Mouse (Mus musculus): ENCODE data around the gene Sim2. TPM values are rescaled to one million over a fixed set of nuclear protein-coding genes. Genes with fewer than 3 reads are reported as not detected.
A peak's percentile ranks its signal among the peaks of the same experiment; 100 is the strongest.

Gene Sim2
- total RNA-seq, 2 experiments from 2014 or later = not detected

- no peak for DNase-seq (ENCODE audit: low spot score in 2 of 2)
These were observed 9.7 kb downstream of the Sim2 start for GRCm38 (mm10) chr16:94094251-94095108.

GRCm38 (mm10) chr16:94095109-94095822 lies 10.5 kb downstream of the Sim2 start:
- no peak for DNase-seq (ENCODE audit: low spot score in 2 of 2)

- no peak for DNase-seq (ENCODE audit: low spot score in 2 of 2)
These were observed 11.7 kb downstream of the Sim2 start for GRCm38 (mm10) chr16:94096479-94096878.

- DNase-seq (ENCODE audit: low spot score in 2 of 2) = no peak
These were observed 13.2 kb downstream of the Sim2 start for GRCm38 (mm10) chr16:94097724-94098455.

- no peak for DNase-seq (ENCODE audit: low spot score in 2 of 2)
These were observed 28.4 kb downstream of the Sim2 start for GRCm38 (mm10) chr16:94113160-94113559.

- DNase-seq (ENCODE audit: low spot score in 2 of 2) = no peak
These were observed 30.0 kb downstream of the Sim2 start for GRCm38 (mm10) chr16:94114693-94115092.

- no peak for DNase-seq (ENCODE audit: low spot score in 2 of 2)
These were observed 32.6 kb downstream of the Sim2 start for GRCm38 (mm10) chr16:94117333-94117732.

GRCm38 (mm10) chr16:94118394-94118793 lies 33.7 kb downstream of the Sim2 start:
- DNase-seq (ENCODE audit: low spot score in 2 of 2) = no peak

- no peak for DNase-seq (ENCODE audit: low spot score in 2 of 2)
These were observed 37.6 kb downstream of the Sim2 start for GRCm38 (mm10) chr16:94122347-94122746.

- peak; percentile 32 to 39 for DNase-seq (ENCODE audit: low spot score in 2 of 2)
These were observed 38.5 kb downstream of the Sim2 start for GRCm38 (mm10) chr16:94123247-94123646.

- no peak for DNase-seq (ENCODE audit: low spot score in 2 of 2)
These were observed 40.6 kb downstream of the Sim2 start for GRCm38 (mm10) chr16:94125172-94125981.

- no peak for DNase-seq (ENCODE audit: low spot score in 2 of 2)
These were observed 41.5 kb downstream of the Sim2 start for GRCm38 (mm10) chr16:94126200-94126599.

GRCm38 (mm10) chr16:94128236-94128835 lies 43.6 kb downstream of the Sim2 start:
- DNase-seq (ENCODE audit: low spot score in 2 of 2) = no peak

- no peak for DNase-seq (ENCODE audit: low spot score in 2 of 2)
These were observed 49.5 kb downstream of the Sim2 start for GRCm38 (mm10) chr16:94134218-94134617.

- no peak for DNase-seq (ENCODE audit: low spot score in 2 of 2)
These were observed 56.0 kb downstream of the Sim2 start for GRCm38 (mm10) chr16:94140746-94141145.

GRCm38 (mm10) chr16:94143325-94143724 lies 58.6 kb downstream of the Sim2 start:
- DNase-seq (ENCODE audit: low spot score in 2 of 2) = no peak

GRCm38 (mm10) chr16:94148139-94148538 lies 63.4 kb downstream of the Sim2 start:
- no peak for DNase-seq (ENCODE audit: low spot score in 2 of 2)

- no peak for DNase-seq (ENCODE audit: low spot score in 2 of 2)
These were observed 65.7 kb downstream of the Sim2 start for GRCm38 (mm10) chr16:94150125-94151103.

GRCm38 (mm10) chr16:94155041-94155653 lies 70.4 kb downstream of the Sim2 start:
- no peak for DNase-seq (ENCODE audit: low spot score in 2 of 2)
